Mouse (Mus musculus): ENCODE measurements around the gene Ncf1.

Ncf1 gene

GRCm38 (mm10) chr5:134243661-134244436, 14.4 kb upstream of the Ncf1 start:
- DNase-seq (ENCODE audit: low spot score) = no peak

DNA sequence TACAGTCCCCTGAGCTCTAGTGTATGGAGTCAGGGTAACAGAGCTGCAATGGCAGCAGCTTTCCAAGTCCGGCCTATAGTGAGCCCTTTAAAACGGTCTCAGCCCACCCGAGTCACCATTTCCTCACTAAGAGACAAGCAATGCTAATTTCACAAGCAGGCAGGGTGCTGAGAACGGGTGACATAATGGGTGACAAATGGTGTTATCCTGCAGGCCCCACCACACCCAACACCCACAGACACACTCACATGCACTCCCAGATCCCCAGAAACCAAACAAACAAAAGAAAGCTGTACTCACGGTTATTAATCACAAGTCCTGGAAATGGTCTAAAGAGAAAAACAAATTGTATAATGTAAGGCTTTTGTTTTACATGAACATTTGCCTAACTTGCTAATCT, 12.4 kb upstream of the Ncf1 start:
- DNase-seq (ENCODE audit: low spot score) = no peak

DNA sequence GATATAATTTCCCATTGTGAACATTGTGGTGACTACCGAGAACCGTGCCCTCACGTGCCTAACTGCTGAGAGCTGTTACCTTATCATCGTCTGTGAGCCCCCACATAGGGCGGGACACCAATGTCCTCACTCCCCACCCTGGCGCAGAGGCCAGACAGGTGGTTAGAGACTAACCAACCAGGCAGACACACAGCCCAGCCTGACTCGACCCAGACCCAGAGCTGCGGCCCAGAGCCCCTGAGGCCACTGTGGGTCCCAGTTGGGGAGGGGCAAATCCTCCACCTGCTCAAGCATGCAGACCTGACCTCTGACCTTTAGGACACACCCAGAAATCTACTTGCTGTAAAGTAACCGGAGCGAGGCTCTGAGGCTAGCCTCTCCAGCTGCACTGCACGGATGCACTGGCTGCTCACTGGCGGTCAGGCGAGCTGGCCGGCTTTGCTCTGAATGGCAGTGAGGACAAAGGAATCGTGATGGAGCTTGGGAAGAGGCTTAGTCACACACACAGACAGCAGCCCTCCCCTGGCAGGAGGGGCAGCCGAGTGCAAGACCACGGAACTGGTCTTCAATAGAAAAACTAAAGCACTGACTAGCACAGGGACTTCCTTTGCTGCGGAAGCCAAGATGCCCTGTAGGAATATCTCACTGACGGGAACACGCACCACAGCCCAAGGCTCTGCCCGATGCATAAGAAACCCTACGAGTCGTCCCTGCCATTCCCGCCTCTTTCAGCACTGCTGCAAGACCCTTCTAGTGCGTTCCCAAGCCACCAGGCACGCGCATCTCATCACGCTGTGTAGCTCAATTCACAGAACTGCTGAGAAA, 8.7 kb upstream of the Ncf1 start:
- no peak for DNase-seq (ENCODE audit: low spot score)

DNA sequence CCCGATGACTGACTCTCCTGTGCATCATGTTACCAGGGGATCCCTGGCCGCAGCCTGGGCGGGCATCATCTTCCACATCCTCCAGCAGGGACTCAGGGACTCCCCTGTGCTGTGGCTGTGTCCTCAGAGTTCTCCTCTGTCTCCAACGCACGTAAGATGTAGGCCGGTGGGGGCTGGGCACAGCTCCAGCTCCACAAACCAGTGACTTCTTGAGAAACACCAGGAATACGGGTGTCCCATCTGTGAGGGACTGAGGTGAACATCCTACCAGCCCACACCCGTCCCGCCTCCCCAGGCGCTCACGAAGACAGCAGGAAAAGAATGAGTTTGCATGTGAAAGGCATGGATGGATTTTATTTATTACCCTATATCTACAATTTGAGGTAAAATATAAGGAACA, 8.1 kb upstream of the Ncf1 start:
- DNase-seq (ENCODE audit: low spot score) = no peak

DNA sequence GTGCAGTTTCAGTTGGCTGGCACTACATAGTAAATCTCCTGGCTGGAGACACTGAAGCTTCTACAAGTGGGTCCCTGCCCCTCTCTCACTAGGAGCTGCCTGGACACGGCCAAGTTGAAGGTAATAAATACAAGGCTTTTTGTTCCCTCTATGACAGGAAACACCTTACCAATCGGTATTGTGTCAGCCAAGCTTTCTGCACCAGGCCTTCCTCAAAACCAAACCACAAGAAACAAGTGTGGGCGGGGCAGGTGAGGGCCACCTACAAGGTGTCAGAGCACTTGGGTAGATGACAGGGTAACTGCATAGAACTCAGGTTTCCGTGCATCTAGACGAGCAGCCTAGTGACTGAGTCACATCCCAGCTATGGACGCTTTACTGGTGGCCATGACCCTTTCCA, 7.4 kb upstream of the Ncf1 start:
- DNase-seq (ENCODE audit: low spot score) = no peak

DNA sequence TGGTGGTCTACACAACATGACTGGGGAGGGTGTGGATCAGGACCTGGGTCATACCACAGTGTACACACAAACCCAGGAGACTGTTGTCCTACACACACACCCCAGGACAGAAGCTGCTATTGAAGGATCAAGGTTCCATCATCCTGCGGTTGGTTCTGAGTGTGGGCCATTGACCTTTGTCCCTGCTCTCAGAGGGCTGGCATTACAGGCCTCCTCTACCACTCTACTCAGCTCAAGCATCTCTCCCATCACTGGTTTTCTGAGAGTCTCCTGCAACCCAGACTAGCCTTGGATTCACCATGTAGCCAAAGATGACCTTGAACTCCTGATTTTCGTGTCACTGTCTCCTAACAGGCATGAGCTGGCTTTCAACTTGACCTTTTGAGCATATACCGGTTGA, 6.8 kb upstream of the Ncf1 start:
- DNase-seq (ENCODE audit: low spot score) = no peak

GRCm38 (mm10) chr5:134235111-134235510, 5.7 kb upstream of the Ncf1 start:
- no peak for DNase-seq (ENCODE audit: low spot score)

DNA sequence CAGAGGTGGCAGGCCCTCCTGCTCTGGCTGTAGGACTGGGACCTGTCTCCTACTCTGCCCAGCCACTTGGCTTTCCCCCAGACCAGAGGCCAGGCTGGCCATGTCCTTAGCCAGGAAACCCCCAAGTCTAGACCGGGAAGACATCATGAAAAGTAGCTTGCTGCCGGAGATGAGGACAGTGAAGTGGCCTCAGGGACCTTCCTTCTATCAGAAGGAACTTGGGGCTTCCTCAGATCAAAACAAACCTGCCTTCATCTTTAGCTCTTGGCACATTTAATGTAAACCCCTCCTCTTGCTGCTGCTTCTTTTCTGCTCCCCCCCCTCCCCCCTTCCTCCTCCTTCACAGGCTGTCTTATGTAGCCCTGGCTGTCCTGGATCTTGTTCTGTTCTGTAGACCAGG, 4.8 kb upstream of the Ncf1 start:
- DNase-seq (ENCODE audit: low spot score) = no peak

DNA sequence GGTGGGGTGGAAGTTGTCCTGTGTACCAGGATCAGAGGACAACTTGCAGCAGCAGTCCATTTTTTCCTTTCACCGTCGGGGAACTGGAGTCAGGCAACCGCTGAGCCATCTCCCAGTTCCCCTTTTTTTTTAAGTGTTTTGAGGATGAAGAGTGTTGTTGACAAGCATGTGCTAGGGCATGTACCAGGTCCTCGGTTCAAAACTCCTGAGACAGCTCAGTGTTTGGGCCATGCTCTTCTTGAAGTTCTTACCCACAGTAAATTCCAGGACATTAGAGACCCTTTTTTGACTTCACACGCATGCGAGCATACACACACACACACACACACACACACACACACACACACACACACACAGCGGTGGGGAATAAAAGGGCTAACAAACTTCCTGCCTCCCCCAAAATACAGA, 3.8 kb upstream of the Ncf1 start:
- no peak for DNase-seq (ENCODE audit: low spot score)

GRCm38 (mm10) chr5:134232568-134232967, 3.1 kb upstream of the Ncf1 start:
- no peak for DNase-seq (ENCODE audit: low spot score)

GRCm38 (mm10) chr5:134232111-134232510, 2.7 kb upstream of the Ncf1 start:
- DNase-seq (ENCODE audit: low spot score) = no peak

DNA sequence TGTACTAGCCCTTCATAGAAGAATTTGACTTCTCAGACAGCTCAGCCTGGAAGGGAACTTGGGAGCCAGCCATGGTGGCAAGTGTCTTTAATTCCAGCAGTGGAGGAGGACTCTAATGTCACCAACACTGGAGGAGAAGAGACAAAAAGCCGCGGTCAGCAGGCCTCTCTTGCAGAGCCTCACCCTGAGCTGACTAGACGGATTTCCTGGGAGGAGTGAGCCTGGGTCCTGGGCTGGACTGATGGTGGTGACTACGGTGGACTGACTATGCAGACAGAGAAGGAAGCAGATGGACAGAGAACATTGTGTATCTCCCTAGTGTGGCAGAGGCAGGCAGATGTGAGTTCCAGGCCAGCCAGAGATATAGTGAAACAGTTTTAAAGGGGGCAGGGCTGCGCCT, 2.0 kb upstream of the Ncf1 start:
- no peak for DNase-seq (ENCODE audit: low spot score)

DNA sequence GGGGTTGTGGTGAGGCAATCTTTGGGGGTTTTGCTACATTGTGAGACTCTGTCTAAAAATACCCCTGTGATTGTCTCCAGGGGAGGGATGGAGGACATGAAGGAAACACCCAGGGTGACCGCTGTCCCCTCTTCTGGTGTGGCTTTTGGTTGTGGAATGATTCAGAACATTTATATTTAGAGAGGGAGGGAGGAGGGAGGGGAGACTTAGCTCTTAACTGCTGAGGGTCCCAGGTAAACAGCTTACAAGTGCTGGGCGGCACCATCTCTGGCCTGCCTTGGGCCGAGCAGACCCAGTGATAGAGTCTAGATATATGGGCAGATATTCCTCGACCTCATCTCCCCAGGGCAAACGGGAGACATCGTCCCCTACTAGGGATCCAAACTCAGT, 1.2 kb downstream of the Ncf1 start:
- DNase-seq (ENCODE audit: low spot score) = no peak

GRCm38 (mm10) chr5:134227574-134228248, 1.7 kb downstream of the Ncf1 start:
- no peak for DNase-seq (ENCODE audit: low spot score)

GRCm38 (mm10) chr5:134226946-134227345, 2.5 kb downstream of the Ncf1 start:
- no peak for DNase-seq (ENCODE audit: low spot score)

DNA sequence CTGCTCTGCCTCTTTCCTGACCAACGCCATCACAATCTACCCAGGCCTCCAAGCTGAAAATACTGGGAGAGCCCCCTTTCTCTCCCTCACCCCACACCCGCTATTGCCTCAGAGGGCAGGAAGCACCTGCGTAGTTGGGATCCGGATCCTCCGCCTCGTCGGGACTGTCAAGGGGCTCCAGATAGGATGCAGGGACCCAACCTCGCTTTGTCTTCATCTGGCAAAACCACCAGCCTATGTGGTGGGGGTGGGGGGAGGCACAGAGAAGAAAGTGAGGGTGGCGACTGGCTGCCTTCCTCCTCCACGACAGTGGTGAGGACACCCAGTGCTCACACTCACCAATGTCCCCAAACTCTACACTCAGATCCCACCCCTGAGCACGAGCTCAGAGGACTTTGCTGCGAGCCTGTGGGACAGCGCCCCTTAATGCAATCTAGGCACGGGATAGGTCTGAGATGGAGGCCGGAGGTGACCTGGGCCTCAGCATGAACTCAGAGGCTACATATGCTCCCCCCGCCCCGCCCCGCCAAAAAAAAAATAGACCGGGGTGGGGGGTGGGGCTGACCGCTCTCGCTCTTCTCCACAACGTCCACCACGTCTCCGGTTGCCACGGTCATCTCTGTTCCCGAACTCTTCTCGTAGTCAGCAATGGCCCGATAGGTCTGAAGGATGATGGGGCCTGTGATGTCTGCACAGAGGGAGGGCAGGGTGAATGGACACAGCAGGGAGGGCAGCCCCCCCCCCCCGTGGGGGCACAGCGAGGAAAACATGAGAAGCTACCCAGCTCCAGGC, 4.1 kb downstream of the Ncf1 start:
- DNase-seq (ENCODE audit: low spot score) = no peak

- no peak for DNase-seq (ENCODE audit: low spot score)
Measured at GRCm38 (mm10) chr5:134221708-134222150, 7.7 kb downstream of the Ncf1 start.

DNA sequence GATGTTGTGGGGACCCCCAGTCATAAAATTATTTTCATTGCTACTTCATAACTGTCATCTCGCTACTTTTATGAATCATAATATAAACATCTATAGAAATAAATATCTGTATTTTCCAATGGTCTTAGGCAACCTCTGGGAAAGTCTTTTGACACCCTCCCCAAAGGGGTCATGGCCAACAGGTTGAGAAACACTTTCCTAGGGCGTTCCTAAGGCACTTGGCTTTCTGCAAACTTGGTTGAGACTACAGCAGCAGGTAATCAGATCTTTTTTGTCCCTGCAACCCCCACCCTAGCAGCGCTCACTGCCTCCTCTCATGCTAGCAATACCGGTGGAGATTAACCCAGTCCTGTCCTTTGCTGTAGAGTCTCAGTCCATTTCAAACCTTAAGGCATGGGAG, 8.1 kb downstream of the Ncf1 start:
- DNase-seq (ENCODE audit: low spot score) = no peak

DNA sequence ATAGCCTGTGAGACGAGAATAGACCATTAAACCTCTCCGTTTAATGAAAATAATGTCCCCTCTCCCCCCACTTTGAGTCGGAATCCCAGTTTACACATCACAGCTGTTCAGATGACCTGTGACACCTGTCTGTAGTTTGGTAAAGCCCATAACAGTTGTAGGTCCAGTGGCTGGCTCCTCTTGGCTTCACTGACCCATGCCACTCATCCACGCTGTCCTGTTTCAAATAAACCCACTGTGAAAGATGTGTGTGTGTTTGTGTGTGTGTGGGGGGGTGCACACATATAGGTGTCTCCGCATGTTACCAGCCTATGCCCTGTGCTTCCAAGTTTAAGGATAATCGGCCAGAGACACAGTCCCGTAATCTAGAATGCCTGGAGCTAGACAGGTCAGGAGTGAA, 11.5 kb downstream of the Ncf1 start:
- DNase-seq (ENCODE audit: low spot score) = no peak

GRCm38 (mm10) chr5:134214021-134214806, 15.2 kb downstream of the Ncf1 start:
- no peak for DNase-seq (ENCODE audit: low spot score)

DNA sequence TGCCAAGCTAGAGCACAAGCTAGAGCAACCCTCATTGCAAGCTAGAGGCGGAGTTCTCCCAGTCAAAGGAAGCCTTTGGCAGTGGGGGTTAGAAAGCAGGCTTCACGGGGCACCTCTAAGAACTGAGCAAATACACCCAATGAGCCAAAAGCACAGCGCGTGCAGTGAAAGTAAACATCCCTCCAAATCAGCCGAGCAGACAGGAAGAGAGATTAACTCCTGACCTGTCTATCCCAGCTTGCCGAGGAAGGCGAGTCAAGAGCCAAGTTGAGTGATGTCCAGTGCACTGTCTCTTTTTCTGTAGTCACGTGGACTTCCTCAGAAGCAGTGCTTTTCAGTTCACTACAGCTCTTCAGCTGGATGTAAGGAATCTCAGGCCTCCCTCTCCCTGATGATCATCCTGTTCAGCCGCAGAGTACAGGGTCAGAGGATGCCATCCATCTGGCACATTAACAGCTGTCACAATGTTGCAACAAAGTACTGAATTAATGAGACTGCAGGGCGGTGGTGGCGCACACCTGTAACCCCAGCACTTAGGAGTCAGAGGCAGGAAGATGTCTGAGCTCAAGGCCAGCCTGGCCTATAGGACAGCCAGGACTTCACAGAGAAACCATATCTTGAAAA, 19.4 kb downstream of the Ncf1 start:
- DNase-seq (ENCODE audit: low spot score) = no peak
